In the genomic region with DNA sequence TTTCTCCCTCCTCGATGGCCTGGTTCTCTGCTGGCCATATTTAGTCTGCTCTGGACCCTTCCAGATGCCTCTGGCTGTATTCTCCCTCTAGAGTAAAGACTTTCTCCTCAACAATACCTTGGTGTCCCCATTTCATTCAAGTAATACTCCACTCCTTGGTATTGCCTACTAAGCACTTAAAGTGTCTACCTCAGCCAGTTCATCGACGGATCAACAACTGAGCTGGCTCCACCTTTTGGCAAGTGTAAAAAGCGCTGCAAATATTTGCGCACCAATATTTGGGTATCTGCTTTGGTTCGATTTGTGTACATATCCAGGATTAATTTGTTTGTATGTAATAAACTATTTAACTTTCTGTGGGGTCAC, we compare ENCODE assay signal across 8 mouse cellular contexts. TPM values are rescaled to one million over a fixed set of nuclear protein-coding genes. Genes with fewer than 3 reads are reported as not detected.
DNase-seq lines count a peak whose midpoint lies in the region; ATAC-seq and TF ChIP-seq lines count a peak whose summit lies in the region.

No protein-coding gene starts in this region.

- WGBS in heart, embryonic 12.5 days: 3% methylated on average over 6 of the region's 6 CpGs
- 6% methylated on average over 6 of the region's 6 CpGs for WGBS in forebrain, embryonic 13.5 days
- WGBS in liver, postnatal 0 days (ENCODE audit: insufficient replicate concordance): 10% methylated on average over 6 of the region's 6 CpGs

- peak overlapping the region; percentile 53 for H3K9ac ChIP-seq in heart, embryonic 12.5 days
- H3K9ac ChIP-seq in ES-Bruce4 (ENCODE audit: low read depth, poor library complexity, severe bottlenecking): peak overlapping the region; percentile 49; the same call in 1 of the 2 replicates
- H3K9ac ChIP-seq in forebrain, embryonic 13.5 days: peak overlapping the region; percentile 71
- H3K9ac ChIP-seq in liver, postnatal 0 days (replicated peaks): peak overlapping the region; percentile 74

- H3K27ac ChIP-seq in heart, embryonic 12.5 days (ENCODE audit: poor library complexity, severe bottlenecking): peak overlapping the region; percentile 92
- peak overlapping the region; percentile 97 for H3K27ac ChIP-seq in ES-Bruce4 (ENCODE audit: insufficient read depth, low read length)
- peak overlapping the region; percentile 87; the same call in 1 of the 2 replicates for H3K27ac ChIP-seq in forebrain, embryonic 13.5 days
- H3K27ac ChIP-seq in liver, postnatal 0 days (ENCODE audit: low read depth): peak overlapping the region; percentile 95

- TF ChIP-seq CTCF in ES-Bruce4 (IDR thresholded peaks at IDR 0.05; ENCODE audit: low read depth, low read length): no peak
- peak; percentile 43 for TF ChIP-seq CTCF in liver, postnatal 0 days (IDR thresholded peaks at IDR 0.05; ENCODE audit: low read depth)

- peak overlapping the region; percentile 61 for H3K4me3 ChIP-seq in heart, embryonic 12.5 days
- peak overlapping the region; percentile 64 for H3K4me3 ChIP-seq in ES-Bruce4 (ENCODE audit: low read depth, low read length)
- H3K4me3 ChIP-seq in forebrain, embryonic 13.5 days: peak overlapping the region; percentile 60
- peak overlapping the region; percentile 66 for H3K4me3 ChIP-seq in liver, postnatal 0 days (ENCODE audit: low read depth, low read length)

- no peaks in the 10 kb centered on the region for H3K9me3 ChIP-seq in heart, embryonic 12.5 days (replicated peaks)
- no peaks in the 10 kb centered on the region for H3K9me3 ChIP-seq in ES-Bruce4 (replicated peaks; ENCODE audit: control insufficient read depth, insufficient read depth, low read length, poor library complexity, severe bottlenecking)
- H3K9me3 ChIP-seq in forebrain, embryonic 13.5 days (replicated peaks): no peaks in the 10 kb centered on the region
- H3K9me3 ChIP-seq in liver, postnatal 0 days (ENCODE audit: low read length): no peaks in the 10 kb centered on the region

- peaks cover 11% of the 10 kb centered on the region for H3K4me1 ChIP-seq in heart, embryonic 12.5 days (replicated peaks)
- peaks cover 6% of the 10 kb centered on the region for H3K4me1 ChIP-seq in ES-Bruce4 (ENCODE audit: control insufficient read depth, insufficient read depth, low read length)
- peaks cover 21% of the 10 kb centered on the region for H3K4me1 ChIP-seq in forebrain, embryonic 13.5 days
- H3K4me1 ChIP-seq in liver, postnatal 0 days (ENCODE audit: insufficient read depth): peaks cover 35% of the 10 kb centered on the region

- no peak for TF ChIP-seq POLR2A in ES-Bruce4 (IDR thresholded peaks at IDR 0.05; ENCODE audit: insufficient read depth, low read length)

- no peaks in the 10 kb centered on the region for H3K36me3 ChIP-seq in heart, embryonic 12.5 days
- no peaks in the 10 kb centered on the region for H3K36me3 ChIP-seq in ES-Bruce4 (ENCODE audit: control insufficient read depth, insufficient read depth, low read length, poor library complexity, severe bottlenecking)
- no peaks in the 10 kb centered on the region for H3K36me3 ChIP-seq in forebrain, embryonic 13.5 days (ENCODE audit: poor library complexity, severe bottlenecking)
- H3K36me3 ChIP-seq in liver, postnatal 0 days (replicated peaks; ENCODE audit: insufficient read depth, low read length): no peaks in the 10 kb centered on the region

- no peak for DNase-seq in heart, postnatal 4 days
- no peak for DNase-seq in liver, postnatal 0 days
- no peak for DNase-seq in right cerebral cortex, postnatal 4 days
- DNase-seq in right cerebral cortex, adult 18-20 months: no peak

- no peak for TF ChIP-seq EP300 in ES-Bruce4 (IDR thresholded peaks at IDR 0.05; ENCODE audit: insufficient read depth, low read depth, low read length)
- no peak for TF ChIP-seq EP300 in liver, postnatal 0 days (IDR thresholded peaks at IDR 0.05; ENCODE audit: low read depth)

- 0 out of 2 replicates have a peak, but pooled peaks have one; percentile 15 for ATAC-seq in heart, embryonic 12.5 days (ENCODE audit: insufficient number of reproducible peaks, low FRiP score)
- ATAC-seq in forebrain, embryonic 13.5 days: peak; percentile 39
- ATAC-seq in liver, postnatal 0 days: peak; percentile 51
- no peak for ATAC-seq in cerebellum, adult (ENCODE audit: insufficient number of reproducible peaks, low FRiP score, low TSS enrichment)

- H3K27me3 ChIP-seq in heart, embryonic 12.5 days (replicated peaks): no peaks in the 10 kb centered on the region
- no peaks in the 10 kb centered on the region for H3K27me3 ChIP-seq in ES-Bruce4 (ENCODE audit: control insufficient read depth, insufficient read depth, low read length, poor library complexity, severe bottlenecking)
- H3K27me3 ChIP-seq in forebrain, embryonic 13.5 days: no peaks in the 10 kb centered on the region
- peaks cover 3% of the 10 kb centered on the region; the same call in 1 of the 2 replicates for H3K27me3 ChIP-seq in liver, postnatal 0 days (ENCODE audit: insufficient read depth, low read length)

- peak overlapping the region; percentile 78 for H3K4me2 ChIP-seq in heart, embryonic 12.5 days
- peak overlapping the region; percentile 81 for H3K4me2 ChIP-seq in forebrain, embryonic 13.5 days
- peak overlapping the region; percentile 95 for H3K4me2 ChIP-seq in liver, postnatal 0 days (ENCODE audit: low read depth, low read length)

RNA-seq across cellular contexts. Expression of a gene that starts 27.0 kb away (rescaled TPM):
- polyA plus RNA-seq in heart, embryonic 12.5 days (2016; fragmentation: Nextera tagmentation; extraction: Ambion mirVana): 216 and 231 TPM in 2 replicates
- 10 to 100 TPM; 78.1 to 82.1 TPM for total RNA-seq in heart, postnatal 4 days (2021)
- 329 and 359 TPM in 2 replicates for polyA plus RNA-seq in ES-Bruce4 (2011; ENCODE audit: insufficient read depth, insufficient read length, low read depth, missing spikeins)
- polyA plus RNA-seq in forebrain, embryonic 13.5 days (2015; fragmentation: Nextera tagmentation; extraction: Ambion mirVana): 247 and 288 TPM in 2 replicates
- 5.9 and 6.2 TPM in 2 replicates for polyA plus RNA-seq in liver, postnatal 0 days (2015; fragmentation: Nextera tagmentation; extraction: Ambion mirVana)

Comparison
In these comparisons a context has a peak if more than half of its experiments do, and no peak if none do; other contexts are left out.
1. RNA of a gene that starts 27.0 kb away (polyA plus RNA-seq): 329 to 359 TPM in ES-Bruce4, 247 to 288 TPM in forebrain, embryonic 13.5 days and 216 to 231 TPM in heart, embryonic 12.5 days; 5.9 to 6.2 TPM in liver, postnatal 0 days; every median in the first group is over 10 times any median in the second.
2. Peak in every context shown above with its lines, with median percentiles within 50 percentile points of each other: H3K27ac ChIP-seq, H3K4me2 ChIP-seq, H3K4me3 ChIP-seq and H3K9ac ChIP-seq.